Mouse (Mus musculus) cerebellum, adult 2 months (tissue): ENCODE data around the gene Alk.

ENCODE experiments used
- CTCF ChIP-seq: fragments of 200-500 bp; IDR thresholded peaks from 2 replicates; pipeline ENCODE4 v1.5.1; 2011; ENCODE audit warnings: low read depth, mild to moderate bottlenecking, control low read depth, low read length, moderate library complexity, borderline replicate concordance; ENCODE audit not compliant: insufficient read depth
- POLR2A ChIP-seq: fragments of 200-500 bp; IDR thresholded peaks from 2 replicates; pipeline ENCODE4 v1.6.1; 2011; ENCODE audit warnings: low read length, control low read depth, borderline replicate concordance; ENCODE audit not compliant: insufficient read depth

DNA sequence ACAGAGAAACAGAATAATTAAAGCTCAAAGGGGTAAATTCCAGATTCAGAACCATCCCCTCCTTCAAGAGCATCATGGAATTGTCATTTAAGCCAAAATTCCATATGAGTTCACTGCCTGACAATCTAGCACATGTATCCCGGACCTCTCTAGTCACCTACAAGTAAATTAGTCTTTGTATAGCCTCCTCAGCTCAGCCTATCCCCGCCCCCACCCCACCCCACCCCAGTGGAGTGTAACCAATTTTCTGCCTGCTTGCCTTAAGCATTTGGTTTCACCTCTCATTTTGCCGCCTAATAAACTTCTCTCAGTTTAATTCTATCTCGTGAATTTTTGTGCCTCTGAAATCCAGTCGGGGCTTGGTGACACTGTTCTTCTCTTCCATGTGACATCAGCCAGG is 41.0 kb downstream of the Alk start:
- no peak for TF ChIP-seq POLR2A
- TF ChIP-seq CTCF = no peak
